Mouse (Mus musculus) small intestine, adult 2 months (tissue): ENCODE results near the gene Msi2.

Source experiments
- CTCF ChIP-seq: fragments of 200-500 bp; IDR thresholded peaks from 2 replicates; pipeline ENCODE4 v1.5.1; 2012; ENCODE audit warnings: low read depth, mild to moderate bottlenecking, control low read depth, inconsistent platforms, low read length, moderate library complexity, mixed read lengths; ENCODE audit not compliant: insufficient replicate concordance, insufficient read length; ENCODE audit errors: extremely low read depth
- POLR2A ChIP-seq: fragments of 200-500 bp; IDR thresholded peaks from 2 replicates; pipeline ENCODE4 v1.6.1; 2012; ENCODE audit warnings: low read depth, mild to moderate bottlenecking, control low read depth, inconsistent platforms, low read length, moderate library complexity

- TF ChIP-seq CTCF (no peak), POLR2A (no peak)
Measured at GRCm38 (mm10) chr11:88629165-88629564, 89.1 kb downstream of the Msi2 start.
